Mouse (Mus musculus): ENCODE results near the gene Dph2. TPM values are rescaled to one million over a fixed set of nuclear protein-coding genes. Genes with fewer than 3 reads are reported as not detected.
A peak's percentile ranks its signal among the peaks of the same experiment; 100 is the strongest.

The Dph2 gene
- polyA plus RNA-seq, 1 experiment from 2014 or later: 21.4 TPM

GRCm38 (mm10) chr4:117887133-117887532 lies 4.7 kb downstream of the Dph2 start, which contains the start of gene Atp6v0b:
Atp6v0b (minus strand) TSS chr4:117887333.
- ATAC-seq (ENCODE audit: insufficient read depth): peak; percentile 85
- 0 out of 2 replicates have a peak within 1 kb of the TSS, but pooled peaks have one; percentile 30 for H3K27ac ChIP-seq (ENCODE audit: low read depth)
- WGBS: under 1% methylated on average over 37 of the region's 37 CpGs

GRCm38 (mm10) chr4:117886644-117887043 lies 5.2 kb downstream of the Dph2 start:
- H3K9ac ChIP-seq: peak overlapping the region; percentile 77
- H3K4me3 ChIP-seq (ENCODE audit: low read depth, low read length): peak overlapping the region; percentile 95
- H3K4me1 ChIP-seq (ENCODE audit: insufficient read depth): peaks cover 8% of the 10 kb centered on the region
- 0 out of 2 replicates have a peak overlapping the region, but pooled peaks have one; percentile 30 for H3K27ac ChIP-seq (ENCODE audit: low read depth)
- no peaks in the 10 kb centered on the region for H3K27me3 ChIP-seq (ENCODE audit: insufficient read depth, low read length)
- H3K9me3 ChIP-seq (ENCODE audit: low read depth, low read length): no peaks in the 10 kb centered on the region
- H3K4me2 ChIP-seq: peak overlapping the region; percentile 97
- 2% methylated on average over 24 of the region's 24 CpGs for WGBS
- DNase-seq (no peak), ATAC-seq (ENCODE audit: insufficient read depth) (no peak)
- no peak for TF ChIP-seq CTCF (IDR thresholded peaks at IDR 0.05; ENCODE audit: low read depth)
- peaks cover 26% of the 10 kb centered on the region for H3K36me3 ChIP-seq (ENCODE audit: insufficient read depth)

More at GRCm38 (mm10) chr4:117887133-117887532, 4.7 kb downstream of the Dph2 start, which contains the start of gene Atp6v0b:
- peaks cover 26% of the 10 kb centered on the region for H3K36me3 ChIP-seq (ENCODE audit: insufficient read depth)
- TF ChIP-seq CTCF (IDR thresholded peaks at IDR 0.05; ENCODE audit: low read depth): no peak
- peak within 1 kb of the TSS; percentile 95 for H3K4me3 ChIP-seq (ENCODE audit: low read depth, low read length)
- peak within 1 kb of the TSS; percentile 97 for H3K4me2 ChIP-seq
- peak; percentile 95 for DNase-seq
- H3K9me3 ChIP-seq (ENCODE audit: low read depth, low read length): no peaks in the 10 kb centered on the region
- peak within 1 kb of the TSS; percentile 77 for H3K9ac ChIP-seq
- no peaks in the 10 kb centered on the region for H3K27me3 ChIP-seq (ENCODE audit: insufficient read depth, low read length)
- H3K4me1 ChIP-seq (ENCODE audit: insufficient read depth): peaks cover 8% of the 10 kb centered on the region

- Histone ChIP-seq H3K27me3 (ENCODE audit: insufficient read depth, low read length) (no peaks in the 10 kb centered on the region), H3K27ac (ENCODE audit: low read depth) (no peak overlapping the region), H3K4me2 (peak overlapping the region; percentile 97), H3K9me3 (ENCODE audit: low read depth, low read length) (no peaks in the 10 kb centered on the region), H3K4me1 (ENCODE audit: insufficient read depth) (peaks cover 8% of the 10 kb centered on the region), H3K4me3 (ENCODE audit: low read depth, low read length) (peak overlapping the region; percentile 95), H3K9ac (no peak overlapping the region; the same call in 1 of the 2 replicates), H3K36me3 (ENCODE audit: insufficient read depth) (peaks cover 28% of the 10 kb centered on the region)
- 78% methylated on average over 9 of the region's 9 CpGs for WGBS
- no peak for TF ChIP-seq CTCF (IDR thresholded peaks at IDR 0.05; ENCODE audit: low read depth)
- ATAC-seq (ENCODE audit: insufficient read depth): no peak
- no peak for DNase-seq
Observed at GRCm38 (mm10) chr4:117885994-117886393, 5.8 kb downstream of the Dph2 start.

GRCm38 (mm10) chr4:117885093-117885492 lies 6.7 kb downstream of the Dph2 start:
- no peak overlapping the region for H3K27ac ChIP-seq (ENCODE audit: low read depth)
- 90% methylated on average over 10 of the region's 10 CpGs for WGBS
- no peaks in the 10 kb centered on the region for H3K27me3 ChIP-seq (ENCODE audit: insufficient read depth, low read length)
- H3K9ac ChIP-seq: no peak overlapping the region
- peaks cover 8% of the 10 kb centered on the region for H3K4me1 ChIP-seq (ENCODE audit: insufficient read depth)
- H3K4me2 ChIP-seq: no peak overlapping the region
- H3K9me3 ChIP-seq (ENCODE audit: low read depth, low read length): no peaks in the 10 kb centered on the region
- H3K4me3 ChIP-seq (ENCODE audit: low read depth, low read length): no peak overlapping the region
- ATAC-seq (ENCODE audit: insufficient read depth): no peak
- no peak for TF ChIP-seq CTCF (IDR thresholded peaks at IDR 0.05; ENCODE audit: low read depth)
- peaks cover 35% of the 10 kb centered on the region for H3K36me3 ChIP-seq (ENCODE audit: insufficient read depth)
- no peak for DNase-seq

GRCm38 (mm10) chr4:117884146-117884545 lies 7.7 kb downstream of the Dph2 start:
- DNase-seq: no peak
- no peaks in the 10 kb centered on the region for H3K9me3 ChIP-seq (ENCODE audit: low read depth, low read length)
- peaks cover 29% of the 10 kb centered on the region for H3K36me3 ChIP-seq (ENCODE audit: insufficient read depth)
- WGBS: 100% methylated on average over 1 of the region's 1 CpGs
- TF ChIP-seq CTCF (IDR thresholded peaks at IDR 0.05; ENCODE audit: low read depth): no peak
- no peak overlapping the region for H3K27ac ChIP-seq (ENCODE audit: low read depth)
- peak overlapping the region; percentile 88; the same call in 1 of the 2 replicates for H3K4me2 ChIP-seq
- no peaks in the 10 kb centered on the region for H3K27me3 ChIP-seq (ENCODE audit: insufficient read depth, low read length)
- peak overlapping the region; percentile 76; the same call in 1 of the 2 replicates for H3K4me3 ChIP-seq (ENCODE audit: low read depth, low read length)
- H3K4me1 ChIP-seq (ENCODE audit: insufficient read depth): peaks cover 8% of the 10 kb centered on the region
- H3K9ac ChIP-seq: no peak overlapping the region
- no peak for ATAC-seq (ENCODE audit: insufficient read depth)

- no peaks in the 10 kb centered on the region for H3K9me3 ChIP-seq (ENCODE audit: low read depth, low read length)
- peak within 1 kb of the TSS; percentile 58; the same call in 1 of the 2 replicates for H3K27ac ChIP-seq (ENCODE audit: low read depth)
- WGBS: under 1% methylated on average over 90 of the region's 103 CpGs
- H3K4me1 ChIP-seq (ENCODE audit: insufficient read depth): peaks cover 8% of the 10 kb centered on the region
- peak within 1 kb of the TSS; percentile 79 for H3K9ac ChIP-seq
- peak within 1 kb of the TSS; percentile 88 for H3K4me2 ChIP-seq
- H3K36me3 ChIP-seq (ENCODE audit: insufficient read depth): peaks cover 33% of the 10 kb centered on the region
- ATAC-seq (ENCODE audit: insufficient read depth) (peak; percentile 56), DNase-seq (peak; percentile 80)
- TF ChIP-seq CTCF (IDR thresholded peaks at IDR 0.05; ENCODE audit: low read depth): peak; percentile 34; the same call in 1 of the 2 replicates
- no peaks in the 10 kb centered on the region for H3K27me3 ChIP-seq (ENCODE audit: insufficient read depth, low read length)
- H3K4me3 ChIP-seq (ENCODE audit: low read depth, low read length): peak within 1 kb of the TSS; percentile 76
Observed at GRCm38 (mm10) chr4:117882701-117883691, 8.8 kb downstream of the Dph2 start, which contains the start of gene B4galt2. B4galt2 (minus strand) TSS chr4:117883487.

GRCm38 (mm10) chr4:117878703-117879102 lies 13.1 kb downstream of the Dph2 start:
- Histone ChIP-seq H3K4me3 (ENCODE audit: low read depth, low read length) (no peak overlapping the region), H3K4me1 (ENCODE audit: insufficient read depth) (peaks cover 3% of the 10 kb centered on the region; the same call in 1 of the 2 replicates), H3K9ac (no peak overlapping the region), H3K27me3 (ENCODE audit: insufficient read depth, low read length) (no peaks in the 10 kb centered on the region), H3K4me2 (no peak overlapping the region), H3K9me3 (ENCODE audit: low read depth, low read length) (no peaks in the 10 kb centered on the region), H3K36me3 (ENCODE audit: insufficient read depth) (peaks cover 46% of the 10 kb centered on the region), H3K27ac (ENCODE audit: low read depth) (no peak overlapping the region)
- no peak for DNase-seq
- TF ChIP-seq CTCF (IDR thresholded peaks at IDR 0.05; ENCODE audit: low read depth): no peak
- ATAC-seq (ENCODE audit: insufficient read depth): no peak
- WGBS: 67% methylated on average over 5 of the region's 5 CpGs

Measured in lung, embryonic 14.5 days (tissue).